In genomic region chr19:36180329-36180728, GRCm38 (mm10) we compare ENCODE assay signal across 23 mouse cellular contexts.
DNase-seq lines count a peak whose midpoint lies in the region; ATAC-seq and TF ChIP-seq lines count a peak whose summit lies in the region.
"Had no signal": no experiment of that assay in that cellular context is flagged by ENCODE, and none has a peak within 500 bp of the region (broad histone marks: within the 10 kb centered on the region; RNA-seq: fewer than 3 reads in every experiment).

No protein-coding gene starts in this region.

- ATAC-seq in frontal cortex, adult (ENCODE audit: low TSS enrichment), result no peak
- ATAC-seq: hindbrain, postnatal 0 days; intestine, embryonic 15.5 days; Patski had no signal

- H3K4me3 ChIP-seq in gastrocnemius, adult 2 months, result no peak overlapping the region
- H3K4me3 ChIP-seq: erythroblast, embryonic 14.5 days; hindbrain, embryonic 12.5 days; intestine, embryonic 15.5 days; myocyte; neural tube, embryonic 13.5 days had no signal

- no peak for TF ChIP-seq CTCF in gastrocnemius, adult 2 months (IDR thresholded peaks at IDR 0.05)

- intact Hi-C loops in gastrocnemius, adult 2 months (cut with DNase I), result loop anchor here (5.0 kb wide), 2 partner anchors 68 to 167 kb away; partner anchors contain the start of gene Pcgf5
- intact Hi-C loops in gastrocnemius, postnatal 14 days (cut with DNase I; ENCODE audit: low total_unique reads), result loop anchor here (10.0 kb wide), 1 partner anchor 164 kb away; the partner anchor contains the start of gene Pcgf5

- DNase-seq in gastrocnemius, adult 2 months, result no peak
- no peak for DNase-seq in gastrocnemius, postnatal 14 days
- peak; percentile 10 for DNase-seq in cerebellum, adult 11 months
- peak; percentile 10 for DNase-seq in cerebellum, adult 8-10 months
- DNase-seq in cerebellum, postnatal 25 days, result peak; percentile 52 to 58
- no peak for DNase-seq in lung, postnatal 36 days
- DNase-seq: adrenal gland, postnatal 10 days; heart, postnatal 36 days; kidney, adult 2 months; kidney, postnatal 4 days; liver; lung, embryonic 14.5 days; lung, postnatal 14 days had no signal

- peak overlapping the region; percentile 38; the same call in 1 of the 2 replicates for H3K27ac ChIP-seq in gastrocnemius, adult 2 months
- H3K27ac ChIP-seq: hindbrain, embryonic 12.5 days; hindbrain, postnatal 0 days; intestine, embryonic 15.5 days; kidney, postnatal 0 days; liver, embryonic 14.5 days; neural tube, embryonic 13.5 days had no signal

Comparison
In these comparisons a context has a peak if more than half of its experiments do, and no peak if none do; other contexts are left out.
1. DNase-seq: peak in cerebellum, adult 11 months (single experiment), cerebellum, adult 8-10 months (single experiment) and cerebellum, postnatal 25 days (2 of 2); none in gastrocnemius, adult 2 months (single experiment), gastrocnemius, postnatal 14 days (single experiment) and lung, postnatal 36 days (single experiment).